Comparison of ENCODE assay signal across 25 mouse cellular contexts in the genomic region with DNA sequence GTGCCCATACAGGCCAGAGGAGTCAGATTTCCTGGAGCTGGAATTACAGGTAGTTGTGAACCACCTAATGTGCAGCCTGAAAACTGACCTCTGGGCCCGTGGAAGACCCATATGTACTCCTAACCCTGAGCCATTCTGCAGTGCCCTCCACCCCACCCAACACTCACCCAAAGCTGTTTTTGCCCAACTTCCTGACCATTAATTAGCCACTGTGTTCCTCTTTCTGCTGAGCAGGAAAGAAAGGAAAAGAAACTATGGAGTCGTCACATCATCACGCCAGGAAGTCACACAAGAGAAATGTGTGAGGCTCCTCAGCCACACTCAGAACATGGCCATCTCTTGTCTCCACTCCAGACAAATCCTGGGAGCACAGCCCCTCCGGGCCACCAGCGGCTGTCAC. TPM values are rescaled to one million over a fixed set of nuclear protein-coding genes. Genes with fewer than 3 reads are reported as not detected.
DNase-seq lines count a peak whose midpoint lies in the region; ATAC-seq lines count a peak whose summit lies in the region.
"Had no signal": no experiment of that assay in that cellular context is flagged by ENCODE, and none has a peak within 500 bp of the region (broad histone marks: within the 10 kb centered on the region; RNA-seq: fewer than 3 reads in every experiment).

No protein-coding gene starts in this region.

- no peak overlapping the region for H3K4me3 ChIP-seq in hindbrain, embryonic 15.5 days
- H3K4me3 ChIP-seq in hindbrain, embryonic 11.5 days (ENCODE audit: low read depth, low read length): no peak overlapping the region
- H3K4me3 ChIP-seq in midbrain, embryonic 14.5 days (replicated peaks; ENCODE audit: low read depth, low read length): no peak overlapping the region
- no peak overlapping the region for H3K4me3 ChIP-seq in midbrain, embryonic 11.5 days (ENCODE audit: low read depth, low read length)
- H3K4me3 ChIP-seq in limb, embryonic 10.5 days: no peak overlapping the region
- H3K4me3 ChIP-seq: embryonic facial prominence, embryonic 13.5 days; erythroblast, embryonic 14.5 days; forebrain, embryonic 12.5 days; heart, embryonic 10.5 days; limb, embryonic 12.5 days; megakaryocyte, embryonic 14.5 days had no signal

- H3K4me1 ChIP-seq in hindbrain, embryonic 15.5 days (replicated peaks): peaks cover 14% of the 10 kb centered on the region; the same call in 1 of the 2 replicates
- H3K4me1 ChIP-seq in hindbrain, embryonic 11.5 days (replicated peaks; ENCODE audit: control insufficient read depth, insufficient read depth, low read length): no peaks in the 10 kb centered on the region
- H3K4me1 ChIP-seq in midbrain, embryonic 14.5 days (ENCODE audit: control insufficient read depth, insufficient read depth, low read length): peaks cover 15% of the 10 kb centered on the region; the same call in 1 of the 2 replicates
- H3K4me1 ChIP-seq in midbrain, embryonic 11.5 days (ENCODE audit: control insufficient read depth, insufficient read depth, low read length): peaks cover 5% of the 10 kb centered on the region; the same call in 1 of the 2 replicates
- peaks cover 38% of the 10 kb centered on the region for H3K4me1 ChIP-seq in limb, embryonic 10.5 days

- 0 out of 2 replicates have a peak, but pooled peaks have one; percentile 34 for ATAC-seq in hindbrain, embryonic 15.5 days (ENCODE audit: low FRiP score, low read depth)
- ATAC-seq in hindbrain, embryonic 11.5 days (ENCODE audit: low FRiP score): no peak
- ATAC-seq in midbrain, embryonic 14.5 days (ENCODE audit: low FRiP score, low TSS enrichment): no peak
- ATAC-seq in midbrain, embryonic 11.5 days (ENCODE audit: low FRiP score): no peak
- ATAC-seq in megakaryocyte, adult 5-6 weeks (ENCODE audit: poor library complexity, severe bottlenecking): peak; percentile 77
- ATAC-seq: activated CD4-positive, CD25-positive, alpha-beta regulatory T cell, adult 4 months; liver, postnatal 0 days had no signal

- no peak for DNase-seq in hindbrain, embryonic 11.5 days (ENCODE audit: low spot score)
- no peak for DNase-seq in midbrain, embryonic 14.5 days
- DNase-seq in midbrain, embryonic 11.5 days (ENCODE audit: low spot score, missing footprints): no peak
- DNase-seq in limb, embryonic 10.5 days (ENCODE audit: low spot score): no peak
- DNase-seq in left cerebral cortex, adult 18-20 months (ENCODE audit: low spot score in 2 of 2): no peak
- DNase-seq: adrenal gland, postnatal 10 days; heart, postnatal 4 days; kidney, adult 8-10 months; kidney, postnatal 14 days; liver, postnatal 0 days; lung, postnatal 10 days; thymus, postnatal 25 days had no signal

- H3K27me3 ChIP-seq in hindbrain, embryonic 15.5 days: no peaks in the 10 kb centered on the region
- no peaks in the 10 kb centered on the region for H3K27me3 ChIP-seq in hindbrain, embryonic 11.5 days (ENCODE audit: control insufficient read depth, insufficient read depth, low read length)
- H3K27me3 ChIP-seq in midbrain, embryonic 14.5 days (ENCODE audit: control insufficient read depth, insufficient read depth, low read length): no peaks in the 10 kb centered on the region
- H3K27me3 ChIP-seq in midbrain, embryonic 11.5 days (ENCODE audit: control insufficient read depth, insufficient read depth, low read length): no peaks in the 10 kb centered on the region
- H3K27me3 ChIP-seq in limb, embryonic 10.5 days (ENCODE audit: low read depth, poor library complexity, severe bottlenecking): no peaks in the 10 kb centered on the region
- H3K27me3 ChIP-seq: embryonic facial prominence, embryonic 13.5 days; forebrain, embryonic 12.5 days; limb, embryonic 12.5 days had no signal

- peak overlapping the region; percentile 64; the same call in 1 of the 2 replicates for H3K27ac ChIP-seq in hindbrain, embryonic 15.5 days (replicated peaks)
- no peak overlapping the region for H3K27ac ChIP-seq in hindbrain, embryonic 11.5 days (ENCODE audit: low read depth, low read length)
- peak overlapping the region; percentile 52 for H3K27ac ChIP-seq in midbrain, embryonic 14.5 days (replicated peaks; ENCODE audit: low read depth, low read length)
- H3K27ac ChIP-seq in midbrain, embryonic 11.5 days (ENCODE audit: low read depth, low read length): no peak overlapping the region
- H3K27ac ChIP-seq in limb, embryonic 10.5 days: no peak overlapping the region
- H3K27ac ChIP-seq: embryonic facial prominence, embryonic 13.5 days; limb, embryonic 12.5 days had no signal

- H3K9me3 ChIP-seq in hindbrain, embryonic 15.5 days: no peaks in the 10 kb centered on the region
- H3K9me3 ChIP-seq in hindbrain, embryonic 11.5 days (ENCODE audit: control insufficient read depth, low read length): no peaks in the 10 kb centered on the region
- no peaks in the 10 kb centered on the region for H3K9me3 ChIP-seq in midbrain, embryonic 14.5 days (ENCODE audit: control insufficient read depth, low read length)
- H3K9me3 ChIP-seq in midbrain, embryonic 11.5 days (ENCODE audit: control insufficient read depth, low read length): no peaks in the 10 kb centered on the region
- H3K9me3 ChIP-seq in limb, embryonic 10.5 days (replicated peaks): no peaks in the 10 kb centered on the region
- H3K9me3 ChIP-seq: embryonic facial prominence, embryonic 13.5 days; forebrain, embryonic 12.5 days; heart, embryonic 10.5 days; limb, embryonic 12.5 days; megakaryocyte, embryonic 14.5 days had no signal

- no peaks in the 10 kb centered on the region for H3K36me3 ChIP-seq in hindbrain, embryonic 15.5 days
- no peaks in the 10 kb centered on the region for H3K36me3 ChIP-seq in hindbrain, embryonic 11.5 days (ENCODE audit: control insufficient read depth, insufficient read depth, low read length)
- no peaks in the 10 kb centered on the region for H3K36me3 ChIP-seq in midbrain, embryonic 14.5 days (ENCODE audit: control insufficient read depth, insufficient read depth, low read length)
- no peaks in the 10 kb centered on the region for H3K36me3 ChIP-seq in midbrain, embryonic 11.5 days (ENCODE audit: control insufficient read depth, insufficient read depth, low read length)
- H3K36me3 ChIP-seq in limb, embryonic 10.5 days: no peaks in the 10 kb centered on the region
- H3K36me3 ChIP-seq: embryonic facial prominence, embryonic 13.5 days; forebrain, embryonic 12.5 days; heart, embryonic 10.5 days; limb, embryonic 12.5 days had no signal

- 79% methylated on average over 5 of the region's 5 CpGs for WGBS in hindbrain, embryonic 15.5 days
- 78% methylated on average over 5 of the region's 5 CpGs for WGBS in hindbrain, embryonic 11.5 days
- 85% methylated on average over 5 of the region's 5 CpGs for WGBS in midbrain, embryonic 14.5 days
- 80% methylated on average over 5 of the region's 5 CpGs for WGBS in midbrain, embryonic 11.5 days
- 79% methylated on average over 5 of the region's 5 CpGs for WGBS in limb, embryonic 10.5 days

- H3K9ac ChIP-seq in hindbrain, embryonic 15.5 days: no peak overlapping the region
- H3K9ac ChIP-seq in hindbrain, embryonic 11.5 days (ENCODE audit: low read depth, low read length): no peak overlapping the region
- H3K9ac ChIP-seq in midbrain, embryonic 14.5 days (replicated peaks; ENCODE audit: low read length): no peak overlapping the region
- no peak overlapping the region for H3K9ac ChIP-seq in midbrain, embryonic 11.5 days (ENCODE audit: low read length)
- H3K9ac ChIP-seq: embryonic facial prominence, embryonic 13.5 days; forebrain, embryonic 12.5 days; limb, embryonic 12.5 days; liver, postnatal 0 days had no signal

- no peak overlapping the region for H3K4me2 ChIP-seq in hindbrain, embryonic 15.5 days
- no peak overlapping the region for H3K4me2 ChIP-seq in hindbrain, embryonic 11.5 days (replicated peaks; ENCODE audit: low read depth, low read length)
- no peak overlapping the region for H3K4me2 ChIP-seq in midbrain, embryonic 14.5 days (ENCODE audit: low read length)
- H3K4me2 ChIP-seq in midbrain, embryonic 11.5 days: no peak overlapping the region
- H3K4me2 ChIP-seq: embryonic facial prominence, embryonic 13.5 days; forebrain, embryonic 12.5 days; limb, embryonic 12.5 days; liver, embryonic 11.5 days had no signal

RNA-seq across cellular contexts. Expression of gene Pomgnt2, which starts 52.1 kb away (rescaled TPM):
- 36.1 and 36.2 TPM in 2 replicates for polyA plus RNA-seq in hindbrain, embryonic 15.5 days (2015; fragmentation: Nextera tagmentation; extraction: Ambion mirVana)
- 8.8 and 9.6 TPM in 2 replicates for polyA plus RNA-seq in hindbrain, embryonic 11.5 days (2014; fragmentation: Nextera tagmentation; extraction: Ambion mirVana)
- polyA plus RNA-seq in midbrain, embryonic 14.5 days (2014; fragmentation: Nextera tagmentation; extraction: Ambion mirVana): 22.4 and 23.0 TPM in 2 replicates
- 8.9 and 9.7 TPM in 2 replicates for polyA plus RNA-seq in midbrain, embryonic 11.5 days (2014; fragmentation: Nextera tagmentation; extraction: Ambion mirVana)
- 1.4 TPM in 1 of 2 replicates, not detected in the other for total RNA-seq in megakaryocyte, adult 5-6 weeks (2015)
- total RNA-seq in megakaryocyte, adult 5-6 weeks (2017): 0.18 and 1.5 TPM in 2 replicates
- 11.5 and 12.5 TPM in 2 replicates for polyA plus RNA-seq in limb, embryonic 10.5 days (2016; fragmentation: Nextera tagmentation; extraction: Ambion mirVana)
- total RNA-seq in left cerebral cortex, adult 18-20 months (2021): 10 to 100 TPM; 43.2 to 43.4 TPM
- total RNA-seq: MEL; monocyte, adult 5-6 weeks; neutrophil, adult 5-6 weeks had no signal
- polyA plus RNA-seq: activated CD4-positive, CD25-positive, alpha-beta regulatory T cell, adult 4 months had no signal

Comparison
In these comparisons a context has a peak if more than half of its experiments do, and no peak if none do; other contexts are left out.
1. ATAC-seq: peak in hindbrain, embryonic 15.5 days (single experiment) and megakaryocyte, adult 5-6 weeks (single experiment); none in hindbrain, embryonic 11.5 days (single experiment), midbrain, embryonic 14.5 days (single experiment) and midbrain, embryonic 11.5 days (single experiment).
2. H3K27ac ChIP-seq: peak in hindbrain, embryonic 15.5 days (single experiment) and midbrain, embryonic 14.5 days (single experiment); none in hindbrain, embryonic 11.5 days (single experiment), midbrain, embryonic 11.5 days (single experiment) and limb, embryonic 10.5 days (single experiment).